Mouse (Mus musculus) embryonic facial prominence, embryonic 10.5 days (tissue): ENCODE data around the gene Ankef1. TPM values are rescaled to one million over a fixed set of nuclear protein-coding genes. Genes with fewer than 3 reads are reported as not detected.

Experiments
- polyA plus RNA-seq: library from polyadenylated mRNA; unstranded; fragments of >200 nt; fragmentation: Nextera tagmentation; extraction: Ambion mirVana; gene quantifications from 2 replicates; pipeline ENCODE4 v1.2.1, GENCODE M21; 2016

Gene Ankef1
- polyA plus RNA-seq, 1 experiment from 2014 or later: 0.46 TPM

Other genes starting within 250 kb of the Ankef1 start
- gene Pak7, start 113.9 kb upstream of the Ankef1 start, polyA plus RNA-seq: 2.4 and 2.6 TPM in 2 replicates
- 12.5 and 14.7 TPM in 2 replicates for gene Snap25, start 211.5 kb downstream of the Ankef1 start, polyA plus RNA-seq